Mouse (Mus musculus): ENCODE measurements around the gene Gm7544.
"Not testable (repeated sequence)": the region's sequence is repeated elsewhere in the genome, so short reads cannot be mapped to it uniquely, and the experiment has no call there.

The Gm7544 gene

DNA sequence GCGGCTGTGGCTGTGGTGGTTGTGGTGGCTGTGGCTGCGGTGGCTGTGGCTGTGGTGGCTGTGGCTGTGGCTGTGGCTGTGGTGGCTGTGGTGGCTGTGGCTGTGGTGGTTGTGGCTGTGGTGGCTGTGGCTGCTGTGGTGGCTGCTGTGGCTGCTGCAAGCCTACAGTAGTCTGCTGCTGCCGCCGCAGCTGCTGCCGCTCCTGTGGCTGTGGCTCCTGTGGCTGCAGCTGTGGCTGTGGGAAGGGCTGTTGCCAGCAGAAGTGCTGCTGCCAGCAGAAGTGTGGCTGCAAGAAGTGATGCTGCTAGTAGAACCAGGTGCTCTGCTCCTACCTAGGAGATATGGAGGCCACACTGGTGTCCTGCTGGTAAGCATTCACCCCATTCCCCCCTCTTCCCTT is 42.4 kb downstream of the Gm7544 start:
- not testable (repeated sequence) for DNase-seq

DNA sequence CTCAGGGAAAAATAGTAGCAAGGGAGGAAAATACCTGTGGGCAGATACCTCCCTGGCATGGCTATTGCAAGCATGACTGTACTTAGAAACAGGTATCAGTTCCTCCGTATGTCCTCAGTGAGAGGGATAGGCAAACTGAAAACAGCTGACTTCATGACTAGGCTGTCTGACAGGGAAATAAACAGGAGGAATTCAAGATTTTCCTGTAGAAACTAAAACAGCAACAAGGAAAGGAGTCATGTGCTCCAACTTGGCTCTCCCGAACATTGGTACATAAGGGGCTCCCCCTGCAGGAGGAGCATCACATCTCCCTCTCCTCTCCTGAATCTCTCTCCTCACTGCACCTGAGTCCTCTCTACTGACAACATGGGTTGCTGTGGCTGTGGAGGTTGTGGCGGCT is 42.8 kb downstream of the Gm7544 start, which contains the start of gene A030005L19Rik:
TSS of gene A030005L19Rik (plus strand) at position 301 of the 400 bp plus-strand sequence.
- DNase-seq = no peak

DNA sequence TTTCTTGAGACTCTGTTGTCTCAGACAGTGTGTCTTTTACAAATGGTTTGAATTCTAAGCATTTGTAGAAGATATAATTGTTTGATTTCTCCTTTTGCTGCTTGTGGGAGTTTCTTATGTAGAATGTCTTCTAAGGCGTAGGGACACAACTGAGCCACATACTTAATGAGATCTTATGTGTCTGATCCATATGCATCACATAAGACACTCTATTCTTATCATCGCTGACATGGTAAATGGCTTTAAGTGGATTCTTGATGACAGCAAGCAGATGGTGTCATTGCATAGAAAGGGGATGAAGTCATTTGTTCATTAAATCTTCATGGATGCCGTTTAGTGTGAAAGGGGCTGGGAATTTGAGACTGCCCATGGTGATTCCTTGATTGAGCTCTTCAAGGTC is 49.9 kb downstream of the Gm7544 start:
- DNase-seq = no peak

Measured in heart, adult 11 months (tissue).